Mouse (Mus musculus) kidney, embryonic 15.5 days (tissue): ENCODE data around the gene Ipo13. TPM values are rescaled to one million over a fixed set of nuclear protein-coding genes. Genes with fewer than 3 reads are reported as not detected.

Experiments
- ATAC-seq: fragments of 200-750 bp; cut with Nextera tagmentation; replicated peaks from 2 replicates; pipeline ENCODE4 v1.8.0; 2017; ENCODE audit warnings: moderate TSS enrichment; ENCODE audit not compliant: low FRiP score
- H3K27ac ChIP-seq: fragments of 300-500 bp; sonication (generic); 2 replicates; pipeline ENCODE4 v1.5.1; 2015; ENCODE audit warnings: mild to moderate bottlenecking, inconsistent platforms
- H3K27me3 ChIP-seq: fragments of 300-500 bp; sonication (generic); 2 replicates; pipeline ENCODE4 v1.6.1; 2015; ENCODE audit warnings: inconsistent platforms
- H3K36me3 ChIP-seq: fragments of 300-500 bp; sonication (generic); 2 replicates; pipeline ENCODE4 v1.6.1; 2015; ENCODE audit warnings: inconsistent platforms
- H3K4me1 ChIP-seq: fragments of 300-500 bp; sonication (generic); 2 replicates; pipeline ENCODE4 v1.6.1; 2015; ENCODE audit warnings: inconsistent platforms
- H3K4me2 ChIP-seq: fragments of 300-500 bp; sonication (generic); 2 replicates; pipeline ENCODE4 v1.6.1; 2015; ENCODE audit warnings: moderate library complexity, mild to moderate bottlenecking, inconsistent platforms
- H3K4me3 ChIP-seq: fragments of 300-500 bp; sonication (generic); replicated peaks from 2 replicates; pipeline ENCODE4 v1.5.1; 2015; ENCODE audit warnings: mild to moderate bottlenecking, inconsistent platforms
- H3K9ac ChIP-seq: fragments of 300-500 bp; sonication (generic); 2 replicates; pipeline ENCODE4 v1.6.1; 2015; ENCODE audit warnings: mild to moderate bottlenecking, inconsistent platforms
- H3K9me3 ChIP-seq: fragments of 300-500 bp; sonication (generic); replicated peaks from 2 replicates; pipeline ENCODE4 v1.6.1; 2016; ENCODE audit warnings: inconsistent platforms
- WGBS: fragments of 180-500 bp; shearing (Covaris S2); methylation state at CpG from one replicate; pipeline ENCODE4 v1.1.7; 2015; ENCODE audit warnings: mixed read lengths; 5-methylcytosine and 5-hydroxymethylcytosine counted together
- polyA plus RNA-seq: library from polyadenylated mRNA; unstranded; fragments of >200 nt; fragmentation: Nextera tagmentation; extraction: Ambion mirVana; gene quantifications from 2 replicates; pipeline ENCODE4 v1.2.1, GENCODE M21; 2015

Ipo13 gene
- 39.8 and 47.3 TPM in 2 replicates for polyA plus RNA-seq

- Histone ChIP-seq H3K27ac (peak within 1 kb of the TSS; percentile 82), H3K9ac (peak within 1 kb of the TSS; percentile 69), H3K36me3 (peaks cover 26% of the 10 kb centered on the region), H3K4me3 (peak within 1 kb of the TSS; percentile 81), H3K4me2 (peak within 1 kb of the TSS; percentile 95), H3K9me3 (no peaks in the 10 kb centered on the region), H3K4me1 (peaks cover 31% of the 10 kb centered on the region), H3K27me3 (no peaks in the 10 kb centered on the region)
- WGBS: under 1% methylated on average over 61 of the region's 61 CpGs
- ATAC-seq: peak; percentile 95
Observed at GRCm38 (mm10) chr4:117914591-117915442, at the start of gene Ipo13. TSS of gene Ipo13 (minus strand) at chr4:117914999.

- H3K4me2 ChIP-seq: no peak overlapping the region
- 0 out of 2 replicates have a peak, but pooled peaks have one; percentile 6 for ATAC-seq
- WGBS: 36% methylated on average over 4 of the region's 4 CpGs
Observed at GRCm38 (mm10) chr4:117957492-117957891, 42.7 kb upstream of the Ipo13 start.

GRCm38 (mm10) chr4:117947493-117947892, 32.7 kb upstream of the Ipo13 start:
- no peak overlapping the region for H3K4me2 ChIP-seq
- ATAC-seq: no peak
- H3K36me3 ChIP-seq: peaks cover 18% of the 10 kb centered on the region
- H3K27ac ChIP-seq: no peak overlapping the region
- H3K4me1 ChIP-seq: peaks cover 4% of the 10 kb centered on the region; the same call in 1 of the 2 replicates
- H3K9me3 ChIP-seq: 0 out of 2 replicates have a peak, but pooled peaks cover 1% of the 10 kb centered on the region
- no peak overlapping the region for H3K4me3 ChIP-seq
- 80% methylated on average over 7 of the region's 7 CpGs for WGBS
- H3K9ac ChIP-seq: no peak overlapping the region
- no peaks in the 10 kb centered on the region for H3K27me3 ChIP-seq

More at GRCm38 (mm10) chr4:117957492-117957891, 42.7 kb upstream of the Ipo13 start:
- Histone ChIP-seq H3K9me3 (0 out of 2 replicates have a peak, but pooled peaks cover 2% of the 10 kb centered on the region), H3K4me1 (no peaks in the 10 kb centered on the region), H3K27me3 (no peaks in the 10 kb centered on the region), H3K36me3 (peaks cover 35% of the 10 kb centered on the region), H3K9ac (no peak overlapping the region), H3K4me3 (no peak overlapping the region), H3K27ac (no peak overlapping the region)

GRCm38 (mm10) chr4:117946639-117947305, 32.0 kb upstream of the Ipo13 start:
- Histone ChIP-seq H3K36me3 (peaks cover 11% of the 10 kb centered on the region; the same call in 1 of the 2 replicates), H3K9ac (no peak overlapping the region), H3K4me3 (no peak overlapping the region), H3K27ac (no peak overlapping the region), H3K4me1 (peaks cover 4% of the 10 kb centered on the region; the same call in 1 of the 2 replicates), H3K9me3 (no peaks in the 10 kb centered on the region), H3K4me2 (no peak overlapping the region), H3K27me3 (no peaks in the 10 kb centered on the region)
- WGBS: 80% methylated on average over 11 of the region's 11 CpGs
- no peak for ATAC-seq

GRCm38 (mm10) chr4:117943317-117943716, 28.5 kb upstream of the Ipo13 start:
- Histone ChIP-seq H3K4me1 (peaks cover 4% of the 10 kb centered on the region; the same call in 1 of the 2 replicates), H3K4me2 (no peak overlapping the region), H3K27me3 (no peaks in the 10 kb centered on the region), H3K9ac (no peak overlapping the region), H3K36me3 (peaks cover 10% of the 10 kb centered on the region), H3K4me3 (no peak overlapping the region), H3K9me3 (no peaks in the 10 kb centered on the region), H3K27ac (no peak overlapping the region)
- ATAC-seq: no peak
- 14% methylated on average over 5 of the region's 5 CpGs for WGBS

GRCm38 (mm10) chr4:117936964-117937363, 22.2 kb upstream of the Ipo13 start:
- H3K4me1 ChIP-seq: no peaks in the 10 kb centered on the region
- no peak overlapping the region for H3K9ac ChIP-seq
- no peaks in the 10 kb centered on the region for H3K9me3 ChIP-seq
- ATAC-seq: no peak
- no peak overlapping the region for H3K27ac ChIP-seq
- peaks cover 16% of the 10 kb centered on the region for H3K36me3 ChIP-seq
- H3K27me3 ChIP-seq: no peaks in the 10 kb centered on the region
- H3K4me2 ChIP-seq: no peak overlapping the region
- no peak overlapping the region for H3K4me3 ChIP-seq
- 94% methylated on average over 5 of the region's 5 CpGs for WGBS

GRCm38 (mm10) chr4:117934081-117934480, 19.3 kb upstream of the Ipo13 start:
- 0 out of 2 replicates have a peak, but pooled peaks cover 6% of the 10 kb centered on the region for H3K36me3 ChIP-seq
- no peak overlapping the region for H3K9ac ChIP-seq
- H3K27ac ChIP-seq: no peak overlapping the region
- H3K27me3 ChIP-seq: peaks cover 7% of the 10 kb centered on the region; the same call in 1 of the 2 replicates
- ATAC-seq: no peak
- H3K4me3 ChIP-seq: no peak overlapping the region
- 86% methylated on average over 4 of the region's 4 CpGs for WGBS
- H3K4me1 ChIP-seq: peaks cover 10% of the 10 kb centered on the region
- H3K4me2 ChIP-seq: no peak overlapping the region
- H3K9me3 ChIP-seq: no peaks in the 10 kb centered on the region

- peaks cover 19% of the 10 kb centered on the region for H3K4me1 ChIP-seq
- WGBS: 85% methylated on average over 5 of the region's 5 CpGs
- no peak overlapping the region for H3K4me2 ChIP-seq
- peaks cover 11% of the 10 kb centered on the region for H3K27me3 ChIP-seq
- 0 out of 2 replicates have a peak, but pooled peaks cover 6% of the 10 kb centered on the region for H3K36me3 ChIP-seq
- ATAC-seq: no peak
- H3K9me3 ChIP-seq: no peaks in the 10 kb centered on the region
- no peak overlapping the region for H3K9ac ChIP-seq
- no peak overlapping the region for H3K27ac ChIP-seq
- H3K4me3 ChIP-seq: no peak overlapping the region
Observed at GRCm38 (mm10) chr4:117933248-117933647, 18.4 kb upstream of the Ipo13 start.

- no peaks in the 10 kb centered on the region for H3K9me3 ChIP-seq
- WGBS: under 1% methylated on average over 33 of the region's 33 CpGs
- peak within 1 kb of the TSS; percentile 47 for H3K4me3 ChIP-seq
- 0 out of 2 replicates have a peak, but pooled peaks cover 2% of the 10 kb centered on the region for H3K36me3 ChIP-seq
- H3K9ac ChIP-seq: peak within 1 kb of the TSS; percentile 37; the same call in 1 of the 2 replicates
- peaks cover 45% of the 10 kb centered on the region for H3K27me3 ChIP-seq
- peak within 1 kb of the TSS; percentile 82 for H3K4me2 ChIP-seq
- peak; percentile 72 for ATAC-seq
- H3K27ac ChIP-seq: peak within 1 kb of the TSS; percentile 67
- H3K4me1 ChIP-seq: peaks cover 38% of the 10 kb centered on the region
Observed at GRCm38 (mm10) chr4:117929391-117929881, 14.6 kb upstream of the Ipo13 start, which contains the start of gene Artn. TSS of gene Artn (minus strand) at chr4:117929763.

- Histone ChIP-seq H3K36me3 (0 out of 2 replicates have a peak, but pooled peaks cover 2% of the 10 kb centered on the region), H3K9me3 (no peaks in the 10 kb centered on the region), H3K4me3 (peak overlapping the region; percentile 47), H3K9ac (peak overlapping the region; percentile 37; the same call in 1 of the 2 replicates), H3K27me3 (peaks cover 45% of the 10 kb centered on the region), H3K4me1 (peaks cover 38% of the 10 kb centered on the region), H3K4me2 (peak overlapping the region; percentile 82), H3K27ac (peak overlapping the region; percentile 67)
- ATAC-seq: peak; percentile 68
- WGBS: 2% methylated on average over 13 of the region's 13 CpGs
Observed at GRCm38 (mm10) chr4:117928699-117929241, 14.0 kb upstream of the Ipo13 start.

GRCm38 (mm10) chr4:117928234-117928633, 13.4 kb upstream of the Ipo13 start:
- Histone ChIP-seq H3K4me1 (peaks cover 38% of the 10 kb centered on the region), H3K4me3 (no peak overlapping the region), H3K4me2 (peak overlapping the region; percentile 82), H3K9ac (no peak overlapping the region), H3K27ac (no peak overlapping the region), H3K9me3 (no peaks in the 10 kb centered on the region), H3K36me3 (0 out of 2 replicates have a peak, but pooled peaks cover 2% of the 10 kb centered on the region), H3K27me3 (peaks cover 46% of the 10 kb centered on the region)
- ATAC-seq: 0 out of 2 replicates have a peak, but pooled peaks have one; percentile 3
- 11% methylated on average over 6 of the region's 6 CpGs for WGBS
